Mouse (Mus musculus) B cell, adult 2 months (primary cell): ENCODE data around the gene Cacna1h.
A peak's percentile ranks its signal among the peaks of the same experiment; 100 is the strongest.

Experiments used
- DNase-seq, 2 experiments: peaks; one replicate each; pipeline ENCODE4 v3.0.0; 2022

The Cacna1h gene

DNA sequence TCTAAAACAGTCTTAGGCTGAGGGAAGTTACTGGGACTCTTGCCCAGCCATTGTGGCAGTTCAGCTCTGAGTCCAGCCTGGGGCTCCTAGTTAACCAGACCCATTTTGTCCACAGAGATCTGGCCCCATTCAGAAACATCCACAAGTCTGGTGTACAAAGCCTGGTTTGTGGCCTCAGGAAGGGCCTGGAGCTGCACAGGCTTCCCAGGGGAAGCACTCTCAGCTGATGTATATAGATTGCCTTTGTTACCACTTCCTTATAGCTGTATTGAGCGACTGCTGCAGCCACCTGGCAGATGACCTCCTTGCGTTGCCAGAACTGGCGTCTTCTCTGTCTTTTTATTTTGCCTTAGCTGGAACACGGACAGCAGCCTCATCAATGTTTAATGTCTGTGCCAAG is 11.5 kb upstream of the Cacna1h start:
- no peak for DNase-seq

DNA sequence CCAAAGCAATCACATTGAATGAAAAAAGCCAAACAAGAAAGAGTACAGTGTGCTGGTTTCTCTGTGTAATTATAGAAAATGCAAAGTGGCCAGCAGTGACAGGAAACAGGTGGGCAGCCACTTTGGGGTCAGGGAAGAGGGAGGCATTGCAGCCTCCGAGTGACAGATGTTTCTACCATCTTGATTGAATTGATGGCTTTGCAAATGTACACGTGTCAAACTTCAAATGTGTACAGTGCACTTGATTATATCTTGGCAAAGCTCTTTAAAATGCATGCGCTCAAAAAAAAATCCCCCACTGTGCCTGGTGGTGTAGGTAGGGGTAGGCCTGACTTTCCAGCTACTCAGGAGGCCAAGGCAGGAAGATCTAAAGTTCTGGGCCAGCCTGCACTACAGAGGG is 9.3 kb upstream of the Cacna1h start:
- DNase-seq, result no peak

GRCm38 (mm10) chr17:25441417-25441816 is 7.8 kb upstream of the Cacna1h start:
- DNase-seq, result no peak

DNA sequence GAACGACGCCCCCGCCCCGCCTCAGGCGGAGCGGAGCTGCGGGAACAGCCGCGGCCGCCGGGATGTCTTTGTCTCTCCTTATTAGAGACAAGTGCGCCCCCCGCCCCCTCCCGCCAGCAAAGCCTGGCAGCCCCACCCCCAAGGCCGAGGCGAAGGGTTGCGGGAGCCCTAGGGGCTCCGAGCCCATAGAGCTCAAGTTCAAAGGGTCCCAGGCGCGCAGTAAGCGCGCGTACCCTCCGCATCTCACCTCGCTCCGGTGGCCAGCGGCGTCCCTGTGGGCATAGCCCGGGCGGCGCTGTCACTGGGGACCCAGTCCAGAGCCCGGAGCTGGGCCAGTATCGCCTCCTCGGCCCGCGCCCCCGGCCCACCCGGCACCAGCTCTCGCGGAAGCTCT is 363 bp downstream of the Cacna1h start:
- DNase-seq, result peak in 1 of 2 experiments; percentile 12

DNA sequence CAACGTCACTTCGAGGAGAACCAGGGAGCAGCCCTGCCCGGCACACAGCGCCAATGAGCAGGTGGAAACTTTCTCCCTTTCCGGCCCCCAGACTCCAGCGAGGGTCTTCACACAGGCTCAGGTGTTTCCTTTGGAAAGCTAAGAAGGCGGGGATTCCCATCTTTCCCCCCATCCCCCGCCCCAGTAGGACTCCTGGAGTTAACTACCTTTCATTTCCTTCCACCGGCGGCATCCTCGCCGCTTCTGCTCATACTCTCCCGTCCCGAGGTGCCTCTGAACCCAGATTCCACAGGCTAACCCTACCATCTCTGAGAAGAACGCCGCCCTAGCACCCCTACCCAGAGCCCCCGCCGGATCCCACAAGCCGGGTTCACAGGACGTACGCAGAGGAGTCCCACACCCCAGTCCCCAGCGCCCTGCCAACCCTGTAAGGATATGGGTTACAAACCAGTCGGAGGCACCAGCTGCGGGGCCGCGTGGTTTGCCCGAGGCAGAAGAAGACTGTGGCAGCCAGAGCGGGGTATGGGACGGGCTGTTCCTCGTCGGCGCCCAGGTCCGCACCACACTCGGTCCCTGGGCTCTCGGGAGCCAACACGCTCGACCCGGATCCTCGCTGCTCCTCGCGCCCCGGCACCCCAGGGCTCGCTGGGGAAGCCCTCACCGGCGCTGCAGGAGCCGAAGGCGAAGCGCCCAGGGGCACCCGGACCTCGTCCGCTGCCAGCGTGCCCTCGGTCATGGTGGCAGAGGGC is 976 bp downstream of the Cacna1h start:
- DNase-seq, result peak; percentile 29 to 41

GRCm38 (mm10) chr17:25430534-25430933 is 3.0 kb downstream of the Cacna1h start:
- DNase-seq, result no peak

DNA sequence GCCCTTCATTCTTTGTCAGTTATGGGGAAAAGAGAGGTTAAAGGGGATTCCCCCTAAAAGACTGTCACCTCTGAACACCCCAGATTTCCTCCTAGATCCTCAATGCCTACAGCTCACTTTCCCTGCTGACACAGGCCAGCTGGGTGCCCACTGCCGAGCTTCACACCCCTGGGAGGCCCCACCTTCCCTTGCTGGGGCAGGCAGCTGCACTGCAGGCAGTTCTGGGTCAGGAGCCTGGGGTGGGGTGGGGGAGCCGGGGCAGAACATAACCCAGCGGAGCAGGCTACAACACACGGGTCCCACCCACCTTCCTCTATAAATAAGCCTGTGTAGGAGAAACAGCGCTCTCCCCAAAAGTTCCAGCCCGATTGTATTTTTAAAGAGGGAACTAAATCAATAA is 3.7 kb downstream of the Cacna1h start:
- DNase-seq, result no peak

DNA sequence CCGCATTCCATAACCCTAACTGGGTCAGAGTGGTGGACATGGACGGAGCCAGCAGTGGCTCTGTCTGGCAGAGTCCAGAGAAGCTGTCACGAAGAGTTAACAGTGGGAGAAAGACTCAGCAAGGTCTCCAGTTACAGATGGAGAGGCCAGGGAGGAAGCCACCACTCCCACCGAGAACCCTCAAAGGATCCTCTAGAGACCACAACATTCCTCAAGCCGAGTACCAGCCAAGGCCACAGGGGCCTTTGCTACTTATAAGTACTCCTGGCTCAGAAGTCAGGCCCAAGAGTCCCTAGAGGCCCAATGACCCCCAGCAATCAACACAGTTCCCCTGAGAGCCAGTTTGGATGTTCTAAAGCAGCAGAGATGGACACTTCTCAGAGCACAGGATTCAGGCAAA is 4.3 kb downstream of the Cacna1h start:
- DNase-seq, result no peak

DNA sequence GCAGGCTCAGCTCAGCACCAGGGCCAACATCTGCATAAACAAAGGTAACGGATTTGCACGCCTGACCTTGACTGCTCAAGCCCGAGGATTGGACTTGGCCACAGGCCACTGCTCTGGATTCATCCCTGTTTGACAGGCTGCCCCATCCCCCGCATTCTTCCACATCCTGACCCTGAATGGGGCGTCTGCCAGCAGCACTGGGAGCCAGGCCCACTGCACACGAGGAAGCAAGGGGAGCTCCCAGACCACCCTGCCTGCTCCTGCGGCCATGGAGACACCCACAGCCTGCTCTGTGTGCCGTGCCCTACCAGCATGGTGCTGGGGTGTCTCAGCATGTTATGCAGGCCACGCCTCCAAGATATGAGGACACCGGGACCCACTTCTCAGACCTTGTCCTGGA is 6.1 kb downstream of the Cacna1h start:
- DNase-seq, result no peak

DNA sequence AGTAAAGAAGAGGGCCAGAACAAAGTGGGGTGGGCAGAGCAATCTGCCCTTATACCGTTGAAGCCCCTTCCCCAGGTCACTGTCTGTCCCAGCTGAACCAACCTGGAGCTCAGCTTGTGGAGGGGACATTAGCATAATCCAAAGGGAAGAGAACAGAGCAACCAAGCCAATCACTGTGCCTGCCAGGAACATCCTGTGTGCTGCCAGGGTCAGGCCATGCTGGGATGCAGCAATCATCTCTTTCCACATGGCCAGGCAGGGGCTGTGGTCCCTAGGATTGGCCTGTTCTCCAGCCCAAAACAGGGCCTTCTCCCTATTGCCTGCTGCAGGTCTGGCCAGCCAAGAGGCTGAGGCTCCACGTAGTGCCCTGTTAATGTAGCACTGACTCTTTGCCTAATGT is 7.6 kb downstream of the Cacna1h start:
- no peak for DNase-seq

DNA sequence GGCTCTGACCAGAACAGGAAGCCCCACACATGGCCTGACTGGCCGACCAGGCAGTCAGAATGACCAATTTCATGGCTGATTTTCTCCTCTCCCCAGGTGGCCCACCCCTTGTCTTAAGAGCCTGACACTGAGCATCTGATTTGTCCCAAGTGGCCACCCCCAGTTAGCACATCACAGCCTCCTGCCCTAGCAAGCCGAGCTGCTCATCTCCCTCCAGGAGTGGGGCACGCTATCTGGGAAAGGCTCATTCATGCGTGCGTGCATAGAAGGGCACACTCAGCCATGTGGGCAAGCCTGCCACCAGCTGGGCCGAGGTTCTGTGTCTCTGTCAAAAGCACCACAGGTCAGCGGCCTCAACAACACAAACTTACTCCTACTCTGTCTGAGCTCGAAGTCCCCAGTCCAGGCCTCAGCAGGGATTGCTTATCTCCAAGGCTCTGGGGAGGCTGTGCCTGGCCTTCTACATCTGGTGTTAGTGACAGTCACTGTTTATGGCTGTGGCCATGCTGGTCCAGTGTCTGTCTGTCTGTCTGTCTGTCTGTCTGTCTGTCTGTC is 9.0 kb downstream of the Cacna1h start:
- no peak for DNase-seq

- no peak for DNase-seq
These were observed 12.6 kb downstream of the Cacna1h start for GRCm38 (mm10) chr17:25420998-25421397.

DNA sequence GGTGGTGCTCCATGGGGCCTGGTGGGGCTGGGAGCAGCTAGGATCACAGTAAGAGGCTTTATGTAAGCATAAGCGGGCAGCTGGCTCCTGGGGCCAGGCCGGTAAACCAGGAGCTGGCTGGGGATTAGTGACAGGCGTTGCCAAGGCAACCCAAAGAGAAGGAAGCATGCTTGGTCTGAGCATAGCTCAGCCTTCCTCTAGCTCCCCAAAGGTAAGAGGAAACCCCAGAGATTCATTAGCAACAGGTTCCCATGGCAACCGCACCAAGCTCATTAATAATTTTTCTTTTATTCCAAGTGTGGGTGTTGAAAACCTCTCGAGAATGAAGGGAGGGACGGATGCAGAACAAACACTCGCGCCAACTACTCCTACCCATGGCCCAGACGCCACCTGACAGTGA is 14.7 kb downstream of the Cacna1h start:
- DNase-seq, result no peak

DNA sequence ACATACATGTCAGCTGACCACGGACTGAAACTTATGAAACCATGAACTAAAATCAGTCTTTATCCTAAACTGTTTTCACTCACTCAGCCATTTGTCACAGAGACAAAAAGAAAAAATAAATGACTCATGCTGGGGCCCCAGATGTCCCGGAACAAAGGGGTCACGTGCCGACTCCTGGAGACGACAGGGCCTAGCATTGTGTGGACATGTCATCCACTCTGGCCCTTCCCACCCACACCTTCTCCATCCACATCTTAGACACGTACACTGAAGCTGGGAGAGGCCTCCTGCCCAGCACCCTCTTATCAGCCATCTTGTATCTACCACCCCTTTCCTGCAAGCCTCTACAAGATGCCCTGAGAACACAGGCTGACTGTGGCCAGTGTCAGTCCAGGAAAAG is 15.6 kb downstream of the Cacna1h start:
- DNase-seq, result no peak

- DNase-seq, result no peak
These were observed 17.4 kb downstream of the Cacna1h start for GRCm38 (mm10) chr17:25416219-25416618.

- no peak for DNase-seq
These were observed 18.1 kb downstream of the Cacna1h start for GRCm38 (mm10) chr17:25415421-25415913.

DNA sequence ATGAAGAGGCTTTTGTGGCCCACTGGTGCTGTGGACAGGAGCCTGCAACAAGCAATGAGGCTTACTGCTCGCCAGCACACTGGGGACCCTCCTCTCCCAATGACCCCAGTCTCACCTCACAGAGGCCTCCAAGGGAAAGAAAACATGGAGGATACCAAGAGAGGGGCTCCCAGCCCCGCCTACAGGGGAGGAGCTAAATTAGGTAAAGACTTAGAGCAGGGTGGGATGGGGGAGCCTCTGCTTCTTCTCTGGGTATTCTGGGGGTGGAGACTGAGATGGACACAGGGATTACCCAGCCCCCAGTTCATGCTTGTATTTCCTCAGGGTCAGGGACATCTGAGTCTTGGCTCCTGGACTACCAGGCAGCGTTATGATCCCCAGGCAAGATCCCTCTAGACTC is 18.7 kb downstream of the Cacna1h start:
- no peak for DNase-seq

GRCm38 (mm10) chr17:25414209-25414608 is 19.4 kb downstream of the Cacna1h start:
- DNase-seq, result no peak

DNA sequence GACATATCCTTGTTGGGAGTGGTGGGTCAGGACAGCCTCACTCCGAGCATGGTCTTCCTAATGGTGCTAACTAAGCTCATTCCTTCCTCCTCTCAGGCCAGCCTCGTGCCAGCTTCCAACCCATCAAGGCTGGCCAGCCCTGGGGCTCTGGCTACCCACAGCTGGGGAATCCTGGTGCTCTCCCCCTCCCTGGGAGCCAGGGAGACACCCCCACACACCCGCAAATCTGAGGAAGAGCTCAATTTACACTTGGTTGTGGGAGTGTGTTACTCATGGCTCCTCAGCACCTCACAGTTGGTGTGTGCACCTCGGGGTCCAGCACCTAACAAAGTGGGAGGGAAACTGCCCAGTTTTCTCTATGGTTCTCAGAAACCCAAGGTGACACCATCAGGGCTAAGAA is 22.3 kb downstream of the Cacna1h start:
- no peak for DNase-seq

DNA sequence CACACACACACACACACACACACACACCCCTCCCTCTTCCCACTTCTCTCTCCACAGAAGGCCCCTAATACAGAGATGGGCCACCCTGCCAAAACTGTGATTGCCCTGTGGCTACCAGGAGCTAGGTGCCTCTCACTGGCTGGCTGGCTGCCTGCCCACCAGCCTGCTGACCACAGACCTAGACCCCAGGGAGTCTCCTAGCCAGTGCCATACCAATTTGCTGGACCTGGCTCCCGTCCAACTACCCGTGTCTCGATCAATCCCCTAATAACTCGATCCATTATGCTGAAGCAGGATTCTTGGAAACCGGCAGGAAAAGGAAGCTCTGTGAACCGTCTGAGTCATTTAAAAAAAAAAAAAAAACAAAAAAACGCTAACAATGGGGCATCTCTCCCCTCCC is 22.8 kb downstream of the Cacna1h start:
- no peak for DNase-seq

DNA sequence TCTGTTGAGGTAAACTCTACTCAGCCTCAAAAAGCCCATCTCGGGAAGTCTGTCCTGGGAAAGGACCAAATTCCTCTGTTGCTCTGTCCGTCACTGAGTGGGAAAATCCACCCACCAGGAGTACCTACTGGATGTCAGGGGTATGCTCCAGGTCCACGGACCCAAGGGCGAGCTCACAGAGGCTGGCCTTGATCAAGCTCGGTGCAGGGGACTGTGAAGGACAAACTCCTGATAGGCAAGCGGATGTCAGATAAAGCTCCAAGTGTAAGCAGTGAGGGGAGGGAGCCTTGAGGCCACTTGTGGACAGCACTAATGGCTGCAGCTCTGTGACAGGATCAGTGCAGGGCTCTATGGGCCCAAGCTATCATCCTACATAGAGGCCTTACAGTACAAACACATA is 23.4 kb downstream of the Cacna1h start:
- no peak for DNase-seq

DNA sequence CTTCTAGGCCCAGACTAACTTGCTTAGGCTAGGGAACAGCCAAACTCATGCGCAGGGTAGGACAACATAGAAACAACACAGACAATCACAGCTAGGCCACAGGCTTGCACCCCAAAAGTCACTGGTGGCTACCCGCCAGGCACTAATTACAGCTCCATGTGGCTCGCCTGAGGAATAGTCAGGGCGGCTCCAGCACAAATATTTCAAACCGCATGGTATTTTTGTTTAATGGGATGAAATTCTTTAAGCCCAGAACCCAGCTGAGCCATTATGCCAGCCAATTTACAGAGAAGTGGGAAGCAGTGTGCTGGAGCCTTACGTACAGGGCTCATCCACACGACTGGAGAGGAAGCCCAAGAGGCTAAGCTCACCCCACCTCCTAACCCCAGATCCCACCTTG is 24.0 kb downstream of the Cacna1h start:
- DNase-seq, result no peak

GRCm38 (mm10) chr17:25408302-25408999 is 25.1 kb downstream of the Cacna1h start:
- no peak for DNase-seq

GRCm38 (mm10) chr17:25407352-25407751 is 26.2 kb downstream of the Cacna1h start:
- no peak for DNase-seq
